Mouse (Mus musculus) heart, embryonic 10.5 days (tissue): ENCODE results near the gene Tlr7. TPM values are rescaled to one million over a fixed set of nuclear protein-coding genes. Genes with fewer than 3 reads are reported as not detected.
"Not testable (repeated sequence)": the region's sequence is repeated elsewhere in the genome, so short reads cannot be mapped to it uniquely, and the experiment has no call there.

Experiments
- DNase-seq: peaks from one replicate; pipeline ENCODE4 v3.0.0-alpha.2; 2017; ENCODE audit warnings: low spot score
- H3K27ac ChIP-seq: fragments of 300-500 bp; sonication (generic); 2 replicates; pipeline ENCODE4 v1.5.1; 2016; ENCODE audit warnings: mild to moderate bottlenecking
- H3K27me3 ChIP-seq: fragments of 300-500 bp; sonication (generic); 2 replicates; pipeline ENCODE4 v1.6.1; 2016; ENCODE audit warnings: mild to moderate bottlenecking; ENCODE audit not compliant: poor library complexity, insufficient read depth, severe bottlenecking
- H3K36me3 ChIP-seq: fragments of 300-500 bp; sonication (generic); 2 replicates; pipeline ENCODE4 v1.6.1; 2016; ENCODE audit warnings: mild to moderate bottlenecking, moderate library complexity
- H3K4me1 ChIP-seq: fragments of 300-500 bp; sonication (generic); 2 replicates; pipeline ENCODE4 v1.6.1; 2016; ENCODE audit warnings: mild to moderate bottlenecking
- H3K4me3 ChIP-seq: fragments of 300-500 bp; sonication (generic); 2 replicates; pipeline ENCODE4 v1.5.1; 2016; ENCODE audit warnings: mild to moderate bottlenecking, moderate library complexity
- H3K9me3 ChIP-seq: fragments of 300-500 bp; sonication (generic); 2 replicates; pipeline ENCODE4 v1.6.1; 2016; ENCODE audit warnings: mild to moderate bottlenecking, moderate library complexity
- WGBS: fragments of 180-500 bp; shearing (Covaris S2); methylation state at CpG from one replicate; pipeline ENCODE4 v1.1.7; 2016; 5-methylcytosine and 5-hydroxymethylcytosine counted together
- polyA plus RNA-seq: library from polyadenylated mRNA; unstranded; fragments of >200 nt; fragmentation: Nextera tagmentation; extraction: Ambion mirVana; gene quantifications from 2 replicates; pipeline ENCODE4 v1.2.1, GENCODE M21; 2016

Gene Tlr7
- polyA plus RNA-seq = 0.14 TPM in 1 of 2 replicates, not detected in the other

GRCm38 (mm10) chrX:167330399-167330798 is at the start of gene Tlr7:
Tlr7 (minus strand) TSS chrX:167330558.
- no peak within 1 kb of the TSS for H3K4me3 ChIP-seq
- no peak within 1 kb of the TSS for H3K27ac ChIP-seq
- WGBS = 83% methylated on average over 6 of the region's 6 CpGs
- no peak for DNase-seq
- H3K4me1 ChIP-seq = no peaks in the 10 kb centered on the region
- no peaks in the 10 kb centered on the region for H3K36me3 ChIP-seq
- H3K9me3 ChIP-seq = no peaks in the 10 kb centered on the region
- H3K27me3 ChIP-seq = no peaks in the 10 kb centered on the region

- no peak for DNase-seq
- 55% methylated on average over 4 of the region's 4 CpGs for WGBS
- Histone ChIP-seq H3K36me3 (no peaks in the 10 kb centered on the region), H3K4me1 (no peaks in the 10 kb centered on the region; the same call in 1 of the 2 replicates), H3K4me3 (no peak overlapping the region), H3K27me3 (peaks cover 19% of the 10 kb centered on the region), H3K9me3 (no peaks in the 10 kb centered on the region), H3K27ac (no peak overlapping the region)
Measured at GRCm38 (mm10) chrX:167380073-167380472, 49.7 kb upstream of the Tlr7 start.

GRCm38 (mm10) chrX:167361231-167361630 is 30.9 kb upstream of the Tlr7 start:
- H3K4me1 ChIP-seq, H3K36me3 ChIP-seq, H3K9me3 ChIP-seq, H3K4me3 ChIP-seq, H3K27me3 ChIP-seq, DNase-seq, H3K27ac ChIP-seq: not testable (repeated sequence)
- WGBS = 79% methylated on average over 3 of the region's 3 CpGs

- peaks cover 3% of the 10 kb centered on the region; the same call in 1 of the 2 replicates for H3K27me3 ChIP-seq
- 96% methylated on average over 7 of the region's 7 CpGs for WGBS
Measured at GRCm38 (mm10) chrX:167359704-167360103, 29.3 kb upstream of the Tlr7 start.

GRCm38 (mm10) chrX:167357415-167357814 is 27.1 kb upstream of the Tlr7 start:
- Histone ChIP-seq H3K27me3 (peaks cover 3% of the 10 kb centered on the region; the same call in 1 of the 2 replicates), H3K4me3 (no peak overlapping the region), H3K27ac (no peak overlapping the region), H3K9me3 (no peaks in the 10 kb centered on the region), H3K4me1 (no peaks in the 10 kb centered on the region), H3K36me3 (peaks cover 9% of the 10 kb centered on the region; the same call in 1 of the 2 replicates)
- WGBS = 64% methylated on average over 2 of the region's 2 CpGs
- no peak for DNase-seq

More at GRCm38 (mm10) chrX:167359704-167360103, 29.3 kb upstream of the Tlr7 start:
- Histone ChIP-seq H3K4me3 (no peak overlapping the region), H3K9me3 (no peaks in the 10 kb centered on the region), H3K36me3 (peaks cover 9% of the 10 kb centered on the region; the same call in 1 of the 2 replicates), H3K4me1 (no peaks in the 10 kb centered on the region), H3K27ac (no peak overlapping the region)
- no peak for DNase-seq

- WGBS = 89% methylated on average over 3 of the region's 3 CpGs
- H3K27me3 ChIP-seq = peaks cover 3% of the 10 kb centered on the region; the same call in 1 of the 2 replicates
- H3K36me3 ChIP-seq = no peaks in the 10 kb centered on the region
- no peak for DNase-seq
- H3K4me1 ChIP-seq = no peaks in the 10 kb centered on the region
- no peak overlapping the region for H3K4me3 ChIP-seq
- no peak overlapping the region for H3K27ac ChIP-seq
- H3K9me3 ChIP-seq = no peaks in the 10 kb centered on the region
Measured at GRCm38 (mm10) chrX:167355965-167356364, 25.6 kb upstream of the Tlr7 start.

- DNase-seq = no peak
- H3K36me3 ChIP-seq = peaks cover 4% of the 10 kb centered on the region; the same call in 1 of the 2 replicates
Measured at GRCm38 (mm10) chrX:167353617-167354016, 23.3 kb upstream of the Tlr7 start.

GRCm38 (mm10) chrX:167346440-167346839 is 16.1 kb upstream of the Tlr7 start:
- no peaks in the 10 kb centered on the region for H3K27me3 ChIP-seq
- 80% methylated on average over 1 of the region's 1 CpGs for WGBS

More at GRCm38 (mm10) chrX:167353617-167354016, 23.3 kb upstream of the Tlr7 start:
- Histone ChIP-seq H3K4me3 (no peak overlapping the region), H3K27ac (no peak overlapping the region), H3K4me1 (no peaks in the 10 kb centered on the region), H3K9me3 (no peaks in the 10 kb centered on the region), H3K27me3 (peaks cover 3% of the 10 kb centered on the region; the same call in 1 of the 2 replicates)
- 87% methylated on average over 2 of the region's 2 CpGs for WGBS

GRCm38 (mm10) chrX:167344356-167344755 is 14.0 kb upstream of the Tlr7 start:
- H3K4me1 ChIP-seq = no peaks in the 10 kb centered on the region
- H3K36me3 ChIP-seq = no peaks in the 10 kb centered on the region
- H3K27me3 ChIP-seq = no peaks in the 10 kb centered on the region
- 87% methylated on average over 1 of the region's 1 CpGs for whole genome bisulfite sequencing
- H3K27ac ChIP-seq = no peak overlapping the region
- no peak for DNase-seq
- no peak overlapping the region for H3K4me3 ChIP-seq
- H3K9me3 ChIP-seq = no peaks in the 10 kb centered on the region

More at GRCm38 (mm10) chrX:167346440-167346839, 16.1 kb upstream of the Tlr7 start:
- Histone ChIP-seq H3K4me3 (no peak overlapping the region), H3K27ac (no peak overlapping the region), H3K4me1 (no peaks in the 10 kb centered on the region), H3K36me3 (peaks cover 4% of the 10 kb centered on the region; the same call in 1 of the 2 replicates), H3K9me3 (no peaks in the 10 kb centered on the region)
- no peak for DNase-seq

GRCm38 (mm10) chrX:167341811-167342210 is 11.5 kb upstream of the Tlr7 start:
- H3K27ac ChIP-seq = no peak overlapping the region
- WGBS = 74% methylated on average over 3 of the region's 3 CpGs
- no peak for DNase-seq
- H3K9me3 ChIP-seq = no peaks in the 10 kb centered on the region
- H3K4me3 ChIP-seq = no peak overlapping the region
- H3K4me1 ChIP-seq = no peaks in the 10 kb centered on the region
- H3K36me3 ChIP-seq = no peaks in the 10 kb centered on the region
- no peaks in the 10 kb centered on the region for H3K27me3 ChIP-seq

- H3K27me3 ChIP-seq = no peaks in the 10 kb centered on the region
- H3K36me3 ChIP-seq = no peaks in the 10 kb centered on the region
- DNase-seq = no peak
- H3K9me3 ChIP-seq = no peaks in the 10 kb centered on the region
- no peak overlapping the region for H3K4me3 ChIP-seq
- H3K27ac ChIP-seq = no peak overlapping the region
- no peaks in the 10 kb centered on the region for H3K4me1 ChIP-seq
- 72% methylated on average over 2 of the region's 2 CpGs for WGBS
Measured at GRCm38 (mm10) chrX:167340190-167340589, 9.8 kb upstream of the Tlr7 start.

GRCm38 (mm10) chrX:167337990-167338389 is 7.6 kb upstream of the Tlr7 start:
- no peak for DNase-seq
- Histone ChIP-seq H3K36me3 (no peaks in the 10 kb centered on the region), H3K4me1 (no peaks in the 10 kb centered on the region), H3K27ac (no peak overlapping the region), H3K27me3 (no peaks in the 10 kb centered on the region), H3K9me3 (no peaks in the 10 kb centered on the region), H3K4me3 (no peak overlapping the region)
- WGBS = 81% methylated on average over 1 of the region's 1 CpGs

- H3K9me3 ChIP-seq = no peaks in the 10 kb centered on the region
- WGBS = 62% methylated on average over 1 of the region's 1 CpGs
- H3K4me3 ChIP-seq = no peak overlapping the region
- H3K27ac ChIP-seq = no peak overlapping the region
- no peaks in the 10 kb centered on the region for H3K36me3 ChIP-seq
- H3K27me3 ChIP-seq = no peaks in the 10 kb centered on the region
- no peak for DNase-seq
- H3K4me1 ChIP-seq = no peaks in the 10 kb centered on the region
Measured at GRCm38 (mm10) chrX:167334571-167334970, 4.2 kb upstream of the Tlr7 start.

- no peak overlapping the region for H3K27ac ChIP-seq
- no peaks in the 10 kb centered on the region for H3K27me3 ChIP-seq
- 45% methylated on average over 1 of the region's 1 CpGs for WGBS
- no peak overlapping the region for H3K4me3 ChIP-seq
- peak; percentile 74 for DNase-seq
- H3K36me3 ChIP-seq = no peaks in the 10 kb centered on the region
- H3K4me1 ChIP-seq = no peaks in the 10 kb centered on the region
- no peaks in the 10 kb centered on the region for H3K9me3 ChIP-seq
Measured at GRCm38 (mm10) chrX:167332607-167333006, 2.2 kb upstream of the Tlr7 start.
